Mouse (Mus musculus): Measurements from ENCODE around the gene Pbx1. TPM values are rescaled to one million over a fixed set of nuclear protein-coding genes. Genes with fewer than 3 reads are reported as not detected.

Gene Pbx1
- polyA plus RNA-seq, 1 experiment from 2014 or later: 49.9 TPM

DNA sequence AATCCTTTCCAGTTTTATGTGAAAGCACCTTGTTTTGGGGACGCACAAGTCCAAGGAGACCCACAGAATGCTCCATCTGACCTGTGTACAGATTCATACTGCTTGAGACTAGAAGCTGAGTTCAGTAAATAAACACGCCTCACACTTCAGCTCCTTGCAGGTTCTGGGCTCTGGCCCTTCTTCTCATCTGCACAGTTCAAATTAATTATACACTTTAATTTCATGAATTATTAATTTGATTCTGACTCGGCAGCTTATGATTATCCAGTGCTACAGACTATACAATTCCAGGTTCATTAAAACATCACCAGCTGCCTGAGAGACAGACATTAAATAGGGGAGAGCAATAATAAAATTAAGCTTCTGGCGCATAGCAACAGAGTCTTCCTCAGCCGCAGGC, 156.4 kb downstream of the Pbx1 start:
- DNase-seq (ENCODE audit: low read depth, low spot score) (no peak), ATAC-seq (no peak)
- no peaks in the 10 kb centered on the region for H3K27me3 ChIP-seq
- CTCF ChIA-PET: interaction anchor here (1.4 kb wide), 1 partner anchor 62 kb away, joined by 5 read pairs; no protein-coding TSS in a partner anchor
- no peak for TF ChIP-seq CTCF (IDR thresholded peaks at IDR 0.05)
- POLR2A ChIA-PET: no interaction called here
- in situ Hi-C loops (cut with MboI; ENCODE audit: low pct_unique_long_range_greater_than_20kb): no loop called here

DNA sequence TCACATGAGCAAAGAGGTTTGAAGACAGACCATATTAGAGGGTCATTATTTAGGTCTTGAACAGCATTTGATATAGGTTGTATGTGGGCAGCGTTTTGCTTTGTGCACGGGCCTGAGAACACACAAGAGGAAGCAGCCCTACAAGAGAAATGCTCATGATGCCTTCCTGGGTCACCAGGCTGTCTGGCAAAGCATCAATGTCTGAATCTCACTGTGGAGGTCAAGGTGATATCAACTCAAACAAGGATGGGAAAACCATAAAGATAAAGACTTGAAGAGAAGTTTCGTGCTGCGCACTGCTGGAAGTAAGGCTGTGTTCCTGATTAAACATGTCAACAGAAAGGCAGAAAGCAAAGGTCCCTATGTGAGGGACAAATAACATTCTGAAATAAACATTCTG, 157.8 kb downstream of the Pbx1 start:
- POLR2A ChIA-PET: no interaction called here
- no peaks in the 10 kb centered on the region for H3K27me3 ChIP-seq
- no peak for ATAC-seq
- no peak for DNase-seq (ENCODE audit: low read depth, low spot score)
- CTCF ChIA-PET: no interaction called here
- in situ Hi-C loops (cut with MboI; ENCODE audit: low pct_unique_long_range_greater_than_20kb): no loop called here
- TF ChIP-seq CTCF (IDR thresholded peaks at IDR 0.05): no peak

DNA sequence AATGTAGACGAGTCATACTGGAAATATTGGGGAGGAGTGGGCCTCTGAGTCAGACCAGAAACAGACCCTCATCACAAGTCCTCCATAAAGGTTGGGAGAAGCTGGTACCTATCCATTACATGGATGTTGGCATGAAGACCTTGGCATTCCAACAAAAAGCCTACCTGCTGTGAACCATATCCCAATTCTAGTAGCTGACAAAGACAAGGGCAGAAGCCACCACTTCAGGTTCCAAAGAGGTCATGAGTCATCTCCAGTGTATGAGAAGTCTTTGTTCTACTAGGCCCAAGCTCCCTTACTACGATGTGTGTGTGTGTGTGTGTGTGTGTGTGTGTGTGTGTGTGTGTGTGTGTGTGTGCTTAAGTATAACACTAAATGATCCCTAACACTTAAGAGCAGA, 160.0 kb downstream of the Pbx1 start:
- ChIA-PET CTCF (no interaction called here), POLR2A (no interaction called here)
- ATAC-seq (no peak), DNase-seq (ENCODE audit: low read depth, low spot score) (no peak)
- TF ChIP-seq CTCF (IDR thresholded peaks at IDR 0.05): no peak
- in situ Hi-C loops (cut with MboI; ENCODE audit: low pct_unique_long_range_greater_than_20kb): no loop called here
- H3K27me3 ChIP-seq: no peaks in the 10 kb centered on the region

DNA sequence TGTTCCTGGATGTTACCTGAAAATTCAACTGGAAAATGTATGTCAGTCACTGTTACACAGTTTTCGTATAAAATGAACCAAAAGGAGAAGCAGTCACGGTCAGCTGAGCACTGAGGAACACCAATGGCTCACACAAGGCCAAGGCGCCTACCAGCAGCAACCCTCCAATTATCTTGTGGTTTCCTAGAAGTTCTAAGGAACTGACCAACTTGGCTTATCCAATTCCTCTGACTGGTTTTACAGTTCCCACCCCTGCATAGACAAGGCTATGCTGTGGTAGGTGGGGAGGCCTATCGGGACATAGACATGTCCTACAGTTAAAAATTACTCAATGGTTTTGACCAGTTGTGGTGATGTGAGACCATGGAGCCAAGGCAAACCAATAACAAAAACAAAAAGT, 160.9 kb downstream of the Pbx1 start:
- ATAC-seq (no peak), DNase-seq (ENCODE audit: low read depth, low spot score) (no peak)
- CTCF ChIA-PET: no interaction called here
- no peaks in the 10 kb centered on the region for H3K27me3 ChIP-seq
- no peak for TF ChIP-seq CTCF (IDR thresholded peaks at IDR 0.05)
- in situ Hi-C loops (cut with MboI; ENCODE audit: low pct_unique_long_range_greater_than_20kb): no loop called here
- POLR2A ChIA-PET: no interaction called here

DNA sequence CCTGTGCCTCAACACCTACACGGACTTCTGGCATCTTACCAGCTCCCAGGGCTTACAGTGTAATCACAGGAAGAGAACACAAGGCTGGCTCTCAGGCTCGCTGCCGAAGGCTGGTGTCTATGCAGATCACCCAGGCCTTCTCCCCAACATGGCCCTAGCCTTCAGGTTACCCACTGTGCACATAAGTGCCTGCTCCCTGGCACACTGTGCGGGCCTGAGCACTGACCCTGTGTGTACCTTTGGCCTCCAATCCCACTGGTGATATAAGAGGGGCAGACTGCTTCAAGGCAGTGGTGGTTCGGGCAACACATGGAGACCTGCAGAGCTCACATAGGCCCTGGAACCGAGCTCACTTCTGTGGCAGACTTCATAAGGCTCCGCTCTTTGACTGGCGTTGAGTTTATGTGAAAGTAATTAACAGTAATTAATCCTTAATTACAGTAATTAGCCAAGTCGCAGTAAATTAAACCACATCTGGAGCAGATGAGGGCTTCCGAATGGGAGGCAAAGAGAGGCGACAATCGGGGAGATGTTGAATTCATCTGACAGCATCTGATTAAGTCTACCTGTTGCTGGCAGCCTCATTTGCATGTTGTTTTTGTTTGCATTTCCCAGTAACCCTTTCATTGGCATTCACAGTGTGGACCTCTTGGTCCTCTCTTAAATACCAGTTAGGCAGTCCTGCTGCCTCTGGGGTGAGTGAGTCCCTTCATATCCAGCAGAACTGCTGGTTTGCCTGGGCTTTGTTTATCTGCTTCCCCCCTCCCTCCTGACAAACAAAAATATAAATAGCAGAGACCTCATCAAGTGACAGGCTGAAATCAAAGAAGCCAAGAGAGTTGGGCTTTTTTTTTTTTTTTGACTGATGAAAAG, 163.1 kb downstream of the Pbx1 start:
- DNase-seq (ENCODE audit: low read depth, low spot score): no peak
- ATAC-seq: no peak
- in situ Hi-C loops (cut with MboI; ENCODE audit: low pct_unique_long_range_greater_than_20kb): no loop called here
- ChIA-PET POLR2A (no interaction called here), CTCF (no interaction called here)
- TF ChIP-seq CTCF (IDR thresholded peaks at IDR 0.05): no peak
- no peaks in the 10 kb centered on the region for H3K27me3 ChIP-seq

DNA sequence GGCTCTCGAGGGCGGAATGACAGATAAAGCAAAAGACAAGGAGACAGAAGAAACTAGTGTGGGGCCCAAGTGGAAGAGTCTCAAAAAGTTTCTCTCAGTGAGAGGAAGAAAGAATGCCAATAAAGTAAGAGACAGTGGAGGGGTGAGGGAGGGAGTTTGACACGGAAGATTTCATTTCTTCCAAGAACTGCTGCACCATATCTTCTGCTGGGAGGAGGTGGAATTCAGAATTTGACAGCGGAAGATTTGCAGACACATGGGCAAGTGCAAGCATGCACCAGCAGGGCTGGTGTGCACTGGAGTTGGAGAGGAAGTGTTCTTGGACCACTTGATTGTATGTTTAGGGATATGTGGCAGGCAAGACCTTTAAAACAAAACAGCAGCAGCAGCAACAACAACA, 163.8 kb downstream of the Pbx1 start:
- CTCF ChIA-PET: no interaction called here
- DNase-seq (ENCODE audit: low read depth, low spot score) (no peak), ATAC-seq (no peak)
- POLR2A ChIA-PET: no interaction called here
- no peak for TF ChIP-seq CTCF (IDR thresholded peaks at IDR 0.05)
- no peaks in the 10 kb centered on the region for H3K27me3 ChIP-seq
- in situ Hi-C loops (cut with MboI; ENCODE audit: low pct_unique_long_range_greater_than_20kb): no loop called here

DNA sequence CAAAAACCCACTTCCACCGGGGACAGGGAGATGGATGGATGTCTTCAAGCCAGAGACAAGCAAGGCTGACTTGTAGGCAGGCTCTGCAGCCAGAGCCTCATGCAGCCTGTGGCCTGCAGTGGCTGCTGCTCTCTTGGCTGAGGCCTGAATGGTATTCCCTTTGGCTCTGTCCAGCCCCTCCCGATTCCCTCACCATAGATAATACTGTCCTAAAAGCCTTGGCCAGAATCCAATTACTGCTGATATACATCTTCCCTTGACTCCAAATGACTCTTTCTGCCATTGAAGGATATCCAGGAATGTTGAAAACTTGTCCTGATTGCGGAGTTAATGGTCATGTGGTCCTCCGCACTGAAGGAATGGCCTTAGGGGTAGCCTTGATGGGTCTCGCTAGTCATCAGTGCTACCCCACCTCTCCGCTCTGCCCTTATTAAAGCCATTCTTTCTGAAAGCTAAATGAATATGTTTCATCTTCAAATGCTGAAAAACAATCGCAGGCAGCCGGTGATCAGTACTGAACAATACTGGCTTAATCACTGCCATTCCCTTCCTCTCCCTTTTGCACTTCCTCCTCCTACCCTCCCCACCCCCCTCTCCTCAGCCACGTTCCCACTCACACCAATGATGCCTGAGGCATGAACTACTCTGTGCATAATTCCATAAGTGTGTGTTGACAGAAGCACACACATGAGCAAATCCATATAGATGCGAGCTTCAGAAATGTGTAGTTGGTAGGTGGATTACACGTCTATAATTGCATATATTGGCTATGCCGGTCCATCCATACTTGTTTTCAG, 166.3 kb downstream of the Pbx1 start:
- TF ChIP-seq CTCF (IDR thresholded peaks at IDR 0.05): no peak
- POLR2A ChIA-PET: no interaction called here
- no peaks in the 10 kb centered on the region for H3K27me3 ChIP-seq
- in situ Hi-C loops (cut with MboI; ENCODE audit: low pct_unique_long_range_greater_than_20kb): no loop called here
- no peak for DNase-seq (ENCODE audit: low read depth, low spot score)
- CTCF ChIA-PET: no interaction called here
- ATAC-seq: no peak

DNA sequence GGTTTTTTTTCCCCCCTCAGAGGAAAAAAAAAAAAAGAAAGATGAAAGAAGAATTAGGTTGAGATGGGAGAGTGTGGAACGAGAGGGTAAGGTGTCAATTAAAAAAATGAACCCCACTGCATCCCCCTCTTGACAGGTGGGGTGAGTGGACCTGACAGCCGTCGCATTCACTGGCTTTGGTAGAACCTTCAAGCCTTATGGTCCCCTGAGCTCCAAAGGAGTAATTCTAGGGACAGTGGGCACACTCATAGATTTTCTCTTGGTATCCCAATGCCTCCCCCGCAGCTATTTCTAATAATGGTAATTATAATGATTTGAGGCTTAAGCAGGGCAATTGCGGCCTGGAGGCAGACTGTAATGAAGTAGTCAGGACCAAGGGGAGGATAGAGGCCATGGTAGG, 167.0 kb downstream of the Pbx1 start:
- TF ChIP-seq CTCF (IDR thresholded peaks at IDR 0.05): no peak
- in situ Hi-C loops (cut with MboI; ENCODE audit: low pct_unique_long_range_greater_than_20kb): no loop called here
- DNase-seq (ENCODE audit: low read depth, low spot score) (no peak), ATAC-seq (no peak)
- no peaks in the 10 kb centered on the region for H3K27me3 ChIP-seq
- ChIA-PET CTCF (interaction anchor here (1.3 kb wide), 1 partner anchor 31 kb away, joined by 3 read pairs; no protein-coding TSS in a partner anchor), POLR2A (no interaction called here)

DNA sequence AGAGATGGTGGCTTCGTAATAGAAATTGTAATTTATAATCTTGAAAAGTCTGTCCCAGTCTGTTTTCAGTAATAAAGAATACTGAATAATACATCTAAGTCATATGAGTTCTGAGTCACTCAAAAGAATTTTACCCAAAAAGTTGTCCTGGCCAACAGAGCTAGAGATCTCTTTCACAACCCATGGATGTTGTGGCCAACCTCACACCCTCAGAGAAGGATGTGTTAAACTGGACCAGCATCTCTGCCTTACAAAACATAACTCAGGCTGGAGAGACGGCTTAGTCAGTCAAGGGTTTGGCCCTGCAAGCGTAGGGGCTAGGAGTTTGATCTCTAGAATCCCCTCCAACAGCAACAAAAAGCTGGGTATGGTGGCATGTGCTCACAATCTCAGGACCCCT, 171.7 kb downstream of the Pbx1 start:
- DNase-seq (ENCODE audit: low read depth, low spot score) (no peak), ATAC-seq (no peak)
- ChIA-PET CTCF (interaction anchor here (0.9 kb wide), 1 partner anchor 22 kb away, joined by 3 read pairs; no protein-coding TSS in a partner anchor), POLR2A (no interaction called here)
- H3K27me3 ChIP-seq: no peaks in the 10 kb centered on the region
- in situ Hi-C loops (cut with MboI; ENCODE audit: low pct_unique_long_range_greater_than_20kb): no loop called here
- no peak for TF ChIP-seq CTCF (IDR thresholded peaks at IDR 0.05)

DNA sequence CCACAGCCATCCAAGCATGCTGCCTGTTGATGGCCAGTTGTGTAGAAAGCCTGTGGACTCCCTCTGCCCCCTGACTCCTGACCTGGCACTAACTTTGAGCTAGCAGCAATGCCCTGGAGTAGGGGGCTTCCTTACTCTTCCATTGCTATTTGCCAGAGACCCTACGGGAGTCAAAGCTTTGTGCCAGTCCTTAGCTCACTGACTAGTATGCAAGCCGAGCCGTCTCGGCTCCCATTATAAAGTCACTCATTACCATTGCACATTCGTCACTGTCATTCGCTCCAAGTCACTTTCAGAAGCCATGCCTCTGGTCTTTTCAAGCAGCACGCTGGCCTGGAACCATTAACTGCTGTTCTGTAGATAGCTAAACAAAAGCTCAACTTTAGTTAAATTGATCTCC, 173.2 kb downstream of the Pbx1 start:
- H3K27me3 ChIP-seq: no peaks in the 10 kb centered on the region
- in situ Hi-C loops (cut with MboI; ENCODE audit: low pct_unique_long_range_greater_than_20kb): no loop called here
- no peak for DNase-seq (ENCODE audit: low read depth, low spot score)
- ChIA-PET POLR2A (interaction anchor here (0.5 kb wide), 1 partner anchor 115 kb away, joined by 4 read pairs; no protein-coding TSS in a partner anchor), CTCF (no interaction called here)
- no peak for TF ChIP-seq CTCF (IDR thresholded peaks at IDR 0.05)
- ATAC-seq: no peak

DNA sequence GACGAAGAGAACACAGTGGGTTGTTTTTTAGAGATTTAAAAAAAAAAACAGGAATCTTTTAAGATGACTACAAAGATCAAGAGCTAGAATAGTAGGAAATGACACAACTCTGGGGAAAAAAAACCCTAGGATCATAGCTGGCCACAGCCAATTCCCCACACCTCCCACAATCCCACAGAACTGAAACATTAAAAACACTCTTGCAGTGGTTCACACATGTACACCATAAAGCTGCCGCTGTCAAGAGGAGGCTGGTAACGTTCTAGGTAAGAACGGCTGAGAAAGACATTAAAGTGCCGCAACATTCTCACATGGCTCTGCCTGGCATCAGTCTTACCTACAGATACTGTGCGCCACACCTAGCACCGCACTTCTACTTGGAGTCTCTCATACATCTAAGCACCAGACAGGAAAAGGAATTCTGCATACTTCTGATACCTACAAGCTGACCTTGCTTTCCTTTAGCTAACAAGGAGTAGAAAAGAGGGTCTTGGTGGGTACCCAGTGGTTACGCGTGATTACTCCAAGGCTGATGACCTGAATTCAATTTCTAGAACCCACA, 176.6 kb downstream of the Pbx1 start:
- no peak for DNase-seq (ENCODE audit: low read depth, low spot score)
- ChIA-PET POLR2A (no interaction called here), CTCF (no interaction called here)
- no peak for ATAC-seq
- in situ Hi-C loops (cut with MboI; ENCODE audit: low pct_unique_long_range_greater_than_20kb): no loop called here
- no peak for TF ChIP-seq CTCF (IDR thresholded peaks at IDR 0.05)
- H3K27me3 ChIP-seq: no peaks in the 10 kb centered on the region
